Mouse (Mus musculus): ENCODE results near the gene Rab6a.

The Rab6a gene

DNA sequence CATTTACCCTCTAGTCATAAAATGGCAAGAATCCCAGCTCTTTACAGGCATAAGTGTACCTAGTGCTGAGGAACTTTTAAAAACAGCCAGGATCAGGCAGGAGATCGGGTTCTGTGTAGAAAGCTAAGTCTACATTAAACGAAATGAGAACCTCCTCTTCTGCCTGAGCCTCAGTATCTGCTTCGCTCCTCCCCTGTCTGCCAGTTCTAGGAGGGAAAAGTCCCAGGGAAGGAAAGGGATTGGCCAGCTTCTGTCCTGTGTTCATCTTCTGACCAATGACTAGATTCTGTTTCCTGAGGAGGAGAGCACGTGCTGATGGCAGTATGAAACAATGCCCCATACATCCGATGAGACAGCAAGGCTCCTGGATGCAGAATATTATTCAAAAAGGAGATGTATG, 73.9 kb downstream of the Rab6a start:
- DNase-seq (ENCODE audit: low spot score), result no peak

- DNase-seq (ENCODE audit: low spot score), result no peak
Measured at GRCm38 (mm10) chr7:100683241-100683640, 76.0 kb downstream of the Rab6a start.

- DNase-seq (ENCODE audit: low spot score), result peak; percentile 45
Measured at GRCm38 (mm10) chr7:100684081-100684480, 76.9 kb downstream of the Rab6a start.

DNA sequence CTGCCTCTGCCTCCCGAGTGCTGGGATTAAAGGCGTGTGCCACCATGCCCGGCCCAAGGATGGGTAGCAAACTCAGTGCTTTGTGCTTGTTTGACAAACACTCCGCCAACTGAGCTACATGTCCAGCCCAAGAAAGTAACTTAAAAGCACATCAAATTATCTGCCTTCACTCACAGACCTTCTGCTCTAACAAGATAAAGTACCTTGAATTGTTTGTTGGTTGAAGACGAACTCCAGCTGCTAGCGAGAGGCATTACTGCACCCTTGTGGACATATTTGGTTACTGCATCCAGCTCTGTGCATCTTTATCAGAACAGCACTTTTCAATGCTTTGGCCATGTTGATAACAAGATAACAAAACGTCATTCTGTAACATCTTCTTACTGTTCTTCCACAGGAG, 77.3 kb downstream of the Rab6a start:
- DNase-seq (ENCODE audit: low spot score), result peak; percentile 96

DNA sequence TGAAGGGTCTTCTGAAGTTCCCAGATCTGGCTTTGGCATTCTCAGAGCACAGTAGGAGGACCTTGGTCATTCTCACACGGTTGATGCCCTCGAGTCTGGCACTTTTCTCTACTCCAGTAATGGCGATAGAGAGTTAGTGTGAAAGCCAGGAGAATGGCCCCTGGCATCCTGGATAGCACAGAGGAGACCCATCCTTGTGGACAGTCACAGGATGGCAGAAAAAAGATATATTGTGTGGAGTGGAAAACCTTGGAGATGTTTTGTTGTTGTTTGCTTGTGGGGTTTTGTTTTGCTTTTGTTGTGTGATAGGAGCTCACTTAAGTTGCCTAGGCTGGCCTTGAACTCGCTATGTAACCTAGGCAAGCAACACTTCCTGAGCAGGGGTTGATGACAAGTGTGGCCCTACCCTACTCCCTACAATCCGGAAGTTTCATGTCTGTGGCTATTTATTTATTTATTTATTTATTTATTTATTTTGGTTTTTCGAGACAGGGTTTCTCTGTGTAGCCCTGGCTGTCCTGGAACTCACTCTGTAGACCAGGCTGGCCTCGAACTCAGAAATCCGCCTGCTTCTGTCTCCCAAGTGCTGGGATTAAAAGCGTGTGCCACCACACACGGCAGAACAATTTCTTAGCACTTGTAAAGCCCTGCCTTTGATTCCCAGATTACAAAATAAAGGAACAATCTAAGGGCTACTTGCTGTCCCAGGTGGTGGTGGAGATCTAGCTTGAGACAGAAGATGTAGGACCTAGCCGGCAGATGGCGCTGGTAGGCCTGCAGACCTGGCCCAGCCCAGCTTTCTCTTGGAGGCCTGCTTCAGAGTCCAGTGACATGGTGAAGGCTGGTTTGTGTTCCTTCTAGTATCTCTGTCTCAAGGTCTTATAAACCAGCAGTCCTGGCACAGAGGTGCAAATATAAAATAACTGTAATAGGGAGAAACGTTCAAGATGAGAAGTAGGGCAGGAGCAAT, 78.1 kb downstream of the Rab6a start:
- peak; percentile 79 for DNase-seq (ENCODE audit: low spot score)

DNA sequence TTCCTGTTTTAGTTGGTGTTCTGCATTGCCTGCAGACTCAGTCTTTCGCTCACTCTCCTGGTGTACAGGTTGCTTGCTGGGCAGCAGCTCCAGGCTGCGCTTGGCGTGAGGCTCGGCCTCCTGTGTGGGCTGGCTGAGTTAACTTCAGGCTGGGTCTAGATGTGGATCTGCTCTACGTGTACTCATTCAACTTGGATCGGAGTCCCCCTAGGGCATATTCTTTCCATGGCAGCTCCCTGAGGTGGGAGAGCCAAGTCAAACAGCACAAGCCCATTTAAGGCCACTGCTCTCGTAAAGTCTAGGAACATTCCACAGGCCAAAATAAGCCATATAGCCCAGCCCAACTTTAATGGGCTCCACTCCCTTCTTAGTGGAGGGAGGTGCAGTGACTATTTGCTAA, 81.3 kb downstream of the Rab6a start:
- no peak for DNase-seq (ENCODE audit: low spot score)
